Mouse (Mus musculus) 3T3-L1 (cell line): ENCODE measurements at regions not wholly inside any gene's neighbourhood (a gene's known extent, or its start where the extent isn't known, plus 50 kb on each side); places are given as distances from the start of the nearest gene placed in this dataset.
"Not testable (repeated sequence)": the region's sequence is repeated elsewhere in the genome, so short reads cannot be mapped to it uniquely, and the experiment has no call there.

Experiments used
- DNase-seq: peaks from one replicate; pipeline ENCODE4 v3.0.0-alpha.2; 2015; ENCODE audit warnings: low read depth, low spot score

DNA sequence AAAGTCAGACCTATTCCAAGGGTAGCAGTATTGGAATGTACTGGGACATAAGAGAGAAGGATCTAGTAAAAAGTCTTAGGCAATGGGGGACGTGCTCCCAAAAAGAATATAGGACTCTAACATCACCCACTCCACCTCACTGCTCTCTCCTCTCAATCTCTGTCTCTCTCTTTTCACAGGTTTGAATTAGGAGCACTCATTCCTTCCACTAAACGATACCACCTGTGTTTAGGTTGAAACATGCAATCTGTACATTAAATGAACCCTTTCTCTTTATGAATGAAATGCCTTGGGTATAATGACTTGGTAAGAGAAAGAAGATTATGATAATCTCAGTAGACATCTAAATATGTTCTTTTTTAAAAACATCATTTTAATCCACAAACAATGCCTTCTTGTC, 129.4 kb downstream of the Zpld1 start:
- DNase-seq: no peak

DNA sequence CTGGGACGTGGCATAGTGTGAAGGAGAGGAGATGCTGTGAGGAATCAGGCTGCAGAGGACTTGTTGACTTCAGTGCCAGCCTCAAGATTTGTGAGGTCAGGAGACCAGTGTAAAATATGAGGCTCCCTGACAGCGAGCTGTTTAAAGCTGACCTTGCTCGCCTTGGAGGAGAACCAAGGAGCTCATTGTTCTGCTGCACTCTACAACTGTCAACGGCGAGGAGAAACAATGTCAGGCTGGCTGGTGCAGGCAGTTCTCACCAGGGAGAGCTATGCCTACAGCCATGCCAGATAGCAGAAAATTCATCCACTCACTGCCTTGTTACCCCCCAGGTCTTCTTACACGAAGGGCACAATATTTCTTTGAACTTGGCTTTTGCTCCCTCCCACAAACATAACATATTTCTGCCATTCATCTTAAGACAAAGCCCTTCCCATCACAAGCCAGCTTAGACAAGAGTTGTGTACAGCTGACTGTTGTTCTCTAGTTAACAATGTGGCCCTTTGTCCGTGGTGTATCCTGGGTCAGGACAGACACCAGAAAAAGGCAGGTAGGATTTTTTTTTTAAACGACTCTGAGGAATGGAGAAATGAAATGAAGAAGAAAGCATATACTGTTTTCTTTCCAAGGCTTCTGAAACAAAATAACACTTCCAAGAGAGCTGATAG, 131.5 kb downstream of the Zpld1 start:
- DNase-seq: no peak

DNA sequence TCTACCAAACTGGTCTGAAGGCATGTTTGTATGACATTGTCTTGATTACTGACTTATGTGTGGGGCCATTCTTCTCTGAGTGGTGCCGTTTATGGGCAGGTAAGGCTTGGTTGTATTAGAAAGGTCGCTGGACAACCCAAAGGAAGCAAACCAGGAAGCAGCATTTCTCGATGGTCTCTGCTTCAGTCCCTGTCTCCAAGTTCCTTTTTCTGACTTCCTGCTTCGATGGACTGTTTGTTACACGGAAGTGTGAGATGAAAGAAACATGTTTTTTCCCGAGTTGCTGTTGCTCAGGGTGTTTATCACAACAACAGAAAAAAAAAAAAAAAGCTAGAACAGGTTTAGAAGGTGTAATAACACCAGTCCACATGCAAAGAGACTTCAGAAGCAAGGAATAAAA, 134.9 kb downstream of the Zpld1 start:
- no peak for DNase-seq

DNA sequence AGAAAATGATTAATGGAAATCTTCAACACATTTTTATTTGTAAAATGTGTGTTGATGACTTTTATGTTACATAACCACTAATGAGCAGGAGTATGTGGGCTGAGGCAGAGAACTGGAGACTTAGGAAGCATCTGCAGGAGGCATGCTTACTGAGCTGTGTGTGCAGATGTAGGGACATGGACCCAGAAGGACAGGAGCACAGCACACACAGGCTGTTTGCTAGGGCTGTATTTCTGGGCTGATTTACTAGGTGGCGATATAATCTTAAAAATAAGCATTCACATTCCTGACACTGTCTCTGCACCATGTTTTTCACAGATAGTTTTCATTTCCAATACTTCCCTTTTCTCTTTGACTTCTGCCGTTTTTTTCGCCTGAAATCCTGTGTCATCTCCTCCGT, 146.1 kb downstream of the Zpld1 start:
- DNase-seq: peak; percentile 59

DNA sequence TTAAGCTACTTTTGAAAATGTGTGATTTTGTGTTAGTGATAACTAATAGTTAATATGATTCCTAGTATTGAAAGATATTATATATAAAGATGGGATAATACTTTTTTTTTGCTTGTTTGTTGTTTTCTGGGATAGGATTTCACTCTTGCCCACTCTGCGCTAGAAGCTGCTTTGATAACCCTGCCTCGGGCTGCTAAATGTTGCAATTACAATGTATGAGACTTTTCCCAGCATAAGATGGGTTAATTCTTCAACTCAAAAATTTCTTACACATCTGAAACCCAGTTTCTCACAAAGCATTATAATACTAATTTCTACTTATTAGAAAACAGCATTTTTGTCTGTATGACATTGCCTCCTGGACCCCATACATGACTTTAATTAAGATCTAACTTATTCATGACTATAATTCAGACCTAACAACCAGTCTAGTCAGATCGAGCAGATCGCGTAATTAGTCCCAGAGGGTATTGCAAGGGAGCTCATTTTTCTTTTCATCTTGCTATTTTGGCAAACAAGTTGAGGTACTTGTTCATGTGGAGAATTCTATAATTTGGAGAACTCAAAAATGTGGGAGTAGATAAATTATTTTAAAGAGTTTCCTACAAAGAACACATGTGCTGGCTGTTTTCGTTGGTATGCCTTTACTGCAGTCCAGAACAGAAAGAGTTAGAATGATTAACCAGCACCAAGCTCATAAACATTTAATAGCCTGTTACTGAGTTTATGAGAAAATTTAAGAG, 155.2 kb downstream of the Zpld1 start:
- no peak for DNase-seq

DNA sequence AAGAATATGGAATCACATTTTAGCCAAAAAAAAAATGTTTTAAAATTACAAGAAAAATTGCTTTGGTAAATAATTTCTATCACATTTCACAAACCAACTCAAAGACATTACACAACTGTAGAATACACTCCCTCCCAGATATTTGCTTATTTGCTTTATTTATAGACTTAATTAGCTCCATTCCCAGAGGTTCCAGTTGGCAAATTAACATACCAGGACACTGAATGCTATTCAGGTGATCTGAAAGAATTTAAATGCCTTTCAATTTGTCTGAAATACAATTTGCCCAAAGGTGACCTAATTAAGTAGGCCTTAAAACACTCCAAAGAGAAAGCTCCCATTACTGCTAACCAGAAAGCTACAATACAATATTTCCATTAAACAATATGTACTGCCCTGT, 162.8 kb downstream of the Zpld1 start:
- no peak for DNase-seq

DNA sequence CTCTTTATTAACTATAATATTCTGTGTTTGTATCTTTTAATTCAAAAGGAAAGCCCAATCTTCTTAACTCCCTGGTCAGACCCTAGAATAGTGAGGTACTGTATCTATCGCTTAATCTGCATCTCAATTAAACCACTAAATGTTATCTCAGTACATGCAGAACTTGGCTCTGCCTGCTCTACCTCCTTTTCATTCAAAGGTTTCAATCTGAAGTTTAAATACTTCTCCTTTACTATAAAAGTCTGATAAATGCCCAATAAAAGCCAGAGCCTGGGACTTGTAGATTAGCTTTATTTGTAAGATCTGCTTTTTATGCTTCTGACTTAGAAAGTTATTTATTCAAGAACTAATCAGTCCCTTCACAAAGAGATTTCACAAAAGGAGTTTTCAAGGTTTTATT, 200.1 kb downstream of the Zpld1 start:
- DNase-seq: no peak

DNA sequence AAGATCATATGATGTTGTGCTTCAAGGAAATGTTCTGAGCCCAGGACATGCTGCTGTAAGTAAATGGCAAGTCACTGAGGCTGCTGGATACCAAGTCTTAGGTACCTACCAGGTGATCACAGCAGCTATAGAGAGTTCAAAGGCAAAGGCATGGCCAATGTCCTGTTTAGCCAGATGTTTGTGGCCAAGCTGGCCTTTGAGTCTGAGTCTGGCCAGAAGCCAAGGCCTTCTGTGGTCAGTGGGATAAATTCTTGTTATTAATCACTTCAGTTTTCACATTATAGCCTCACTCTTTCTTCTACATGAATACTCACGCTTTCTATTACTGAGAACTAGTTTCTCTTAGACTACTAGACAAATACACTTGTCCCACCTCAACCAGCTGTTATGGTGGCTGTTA, 210.3 kb downstream of the Zpld1 start:
- DNase-seq: peak; percentile 12

DNA sequence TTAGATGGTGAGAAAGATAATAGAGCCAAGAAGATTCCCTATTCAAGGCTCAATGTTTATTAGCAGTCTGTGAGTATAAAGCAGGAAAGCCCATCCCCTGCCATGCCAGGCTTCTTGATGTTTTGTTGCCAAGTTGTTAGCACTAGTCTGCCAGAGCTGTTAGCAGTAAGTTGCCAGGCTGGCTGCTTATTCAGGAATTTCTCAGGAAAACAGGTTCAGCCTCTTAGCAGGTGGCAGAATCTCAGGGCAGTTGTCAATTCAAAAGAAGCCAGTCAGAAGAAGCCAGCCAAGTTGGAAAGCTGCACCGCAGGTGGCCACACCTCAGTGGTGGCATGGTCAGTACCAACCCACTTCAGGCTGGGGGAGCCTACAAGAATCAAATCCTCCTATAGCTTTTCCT, 221.6 kb downstream of the Zpld1 start:
- DNase-seq: no peak

DNA sequence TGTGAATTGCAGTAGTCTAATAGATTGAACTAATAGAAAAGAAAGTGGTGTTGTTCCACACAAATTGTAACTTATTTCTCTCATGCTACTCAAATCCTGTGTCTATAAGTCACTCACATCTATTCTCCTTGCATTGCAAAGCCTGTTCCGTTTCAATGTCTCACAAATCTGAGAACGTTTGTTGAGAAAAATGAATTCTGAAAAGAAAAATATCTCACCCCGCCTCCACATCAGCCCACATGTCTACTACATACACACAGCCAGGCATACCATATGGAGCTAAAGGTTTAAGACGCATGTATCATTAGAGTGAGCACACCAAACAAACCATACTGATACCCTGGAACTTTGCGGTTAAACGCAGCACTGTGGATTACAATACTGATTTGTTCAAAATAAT, 258.0 kb downstream of the Zpld1 start:
- DNase-seq: no peak

DNA sequence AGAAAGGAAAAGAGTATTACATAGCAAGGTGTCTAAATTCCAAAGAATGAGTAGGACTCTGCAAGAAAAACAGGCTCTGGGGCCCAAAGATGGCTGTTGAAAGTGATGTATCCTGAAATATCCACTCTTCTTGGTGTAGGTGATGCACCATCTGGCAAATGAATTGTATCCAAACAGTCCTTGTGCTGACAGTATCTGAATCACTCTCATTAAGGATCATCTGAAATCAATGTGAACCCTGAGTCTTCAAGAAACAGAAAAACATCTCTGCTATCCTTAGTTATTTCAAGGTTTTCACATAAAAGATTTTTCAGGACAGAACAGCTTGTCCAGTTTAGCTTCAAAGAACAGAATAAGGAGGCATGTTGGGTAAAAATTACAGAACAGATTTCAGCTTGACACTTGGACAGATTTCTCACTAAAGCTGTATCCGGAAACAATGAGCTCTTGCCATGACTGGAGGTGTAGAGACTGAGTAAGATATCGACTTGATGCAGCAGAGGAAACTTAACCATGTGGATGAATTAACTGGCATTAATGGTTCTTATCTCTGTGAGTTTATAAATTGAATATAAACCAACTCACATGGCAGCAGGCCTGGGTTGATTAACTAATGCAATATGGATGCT, 296.0 kb downstream of the Zpld1 start:
- DNase-seq: no peak

DNA sequence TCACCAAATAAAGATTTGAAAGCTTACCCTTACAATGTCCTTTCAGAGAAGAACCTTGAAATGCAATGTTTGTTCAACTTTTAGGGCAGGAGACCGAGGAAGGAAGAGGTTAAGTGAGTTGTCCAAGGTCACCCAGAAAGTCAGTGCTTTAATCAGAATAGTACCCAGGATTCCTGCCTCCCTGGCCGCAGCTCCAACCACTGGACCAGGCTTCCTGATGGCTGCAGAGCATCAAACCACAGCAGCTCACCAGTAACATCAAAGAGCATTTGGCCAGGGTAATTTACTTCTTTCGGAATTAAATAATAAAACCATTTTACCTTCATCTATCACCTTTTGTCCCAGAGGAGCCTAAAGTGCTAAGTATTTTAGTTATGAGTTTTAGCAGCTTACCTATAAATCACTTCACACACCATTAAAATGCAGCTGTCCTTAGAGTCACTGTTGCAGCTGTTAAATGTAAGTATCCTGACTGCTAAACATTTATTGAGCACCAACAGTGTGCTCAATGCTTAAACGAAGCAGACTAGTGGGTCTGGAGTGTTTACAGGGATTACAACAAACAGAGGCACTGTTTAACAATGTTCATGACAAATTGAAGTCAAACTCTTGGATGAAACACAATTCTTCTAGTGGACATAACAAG, 306.1 kb downstream of the Zpld1 start:
- no peak for DNase-seq

DNA sequence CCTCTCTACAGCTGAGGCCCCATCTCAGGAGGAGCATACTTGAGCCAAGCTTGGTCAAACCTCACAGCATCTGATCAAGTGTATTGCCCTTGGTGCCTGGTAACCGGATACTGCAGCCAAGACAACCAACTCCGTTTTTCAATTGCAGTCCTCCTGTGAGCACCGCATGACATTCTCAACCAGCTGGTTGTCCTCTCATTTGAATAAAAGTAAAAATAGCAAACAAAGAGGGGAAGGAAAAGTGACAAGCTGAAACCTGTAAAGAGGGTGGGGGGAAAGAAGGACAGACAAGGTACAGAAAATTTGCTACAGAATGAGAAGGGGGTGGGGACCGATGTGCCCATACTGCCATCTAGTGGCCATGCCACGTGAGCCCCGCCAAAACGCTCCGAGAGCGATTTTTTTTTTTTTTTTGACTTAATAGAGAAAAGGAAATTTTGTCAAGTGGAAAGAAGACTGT, 314.0 kb downstream of the Zpld1 start:
- DNase-seq: peak; percentile 46

DNA sequence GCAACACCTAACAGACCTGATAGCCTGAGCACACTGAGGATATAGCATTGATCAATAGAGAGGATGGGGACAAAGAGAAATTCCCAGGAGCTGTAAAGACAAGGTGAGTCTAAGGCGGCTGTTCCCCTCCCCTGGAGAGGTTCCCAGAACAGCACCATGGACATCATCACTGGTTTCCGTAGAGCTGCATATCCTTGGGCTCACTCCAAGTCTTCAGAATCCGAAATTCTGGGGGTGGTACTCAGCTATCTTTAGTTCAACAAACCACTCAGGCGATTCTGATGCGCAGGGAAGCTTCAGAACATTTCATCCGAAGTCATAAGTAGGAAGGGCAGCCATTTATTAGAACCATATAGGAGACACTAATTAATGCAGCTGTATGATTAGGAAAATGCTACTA, 327.4 kb downstream of the Zpld1 start:
- DNase-seq: no peak

DNA sequence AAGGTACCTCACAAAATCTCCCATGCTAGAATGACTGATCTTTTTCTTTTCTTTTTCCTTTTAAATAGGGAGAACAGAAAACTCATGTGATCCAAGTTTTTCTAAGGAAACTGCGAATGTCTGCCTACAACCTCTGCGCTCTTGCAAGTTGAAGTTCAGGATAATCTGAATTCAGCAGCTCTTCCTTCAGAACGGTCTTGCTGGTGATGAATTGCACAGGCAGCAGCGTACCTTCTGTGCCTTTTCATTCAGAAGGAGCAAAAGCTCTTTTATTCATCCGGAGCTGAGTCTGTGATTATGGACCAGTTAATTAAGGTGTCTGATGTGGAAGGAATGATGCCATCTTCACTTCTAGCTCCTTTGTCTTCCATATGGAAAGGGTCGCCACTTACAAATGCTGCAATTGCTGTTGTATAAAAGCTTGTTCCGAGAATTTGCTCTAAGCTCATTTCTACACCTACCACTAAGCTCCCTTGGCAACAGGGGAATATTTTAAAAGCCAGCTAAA, 353.9 kb downstream of the Zpld1 start:
- no peak for DNase-seq

DNA sequence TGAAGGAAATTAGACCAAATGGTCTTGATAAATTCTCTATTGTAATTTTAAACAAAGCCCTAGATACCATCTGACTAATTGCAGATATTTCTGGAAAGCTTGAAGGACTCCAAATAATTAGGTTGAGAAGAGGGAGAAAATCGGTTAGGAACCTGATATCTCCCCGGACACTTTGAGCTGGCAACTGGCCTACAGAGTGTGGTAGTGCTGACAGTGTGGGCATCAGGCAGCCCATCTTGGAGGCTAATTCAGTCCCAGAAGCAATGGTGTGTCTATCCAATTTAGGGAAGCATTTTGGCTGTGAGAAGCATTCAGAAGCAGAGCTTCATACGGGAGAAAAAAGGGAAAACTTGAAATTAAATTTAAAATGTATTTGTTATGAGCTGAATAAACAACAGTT, 369.5 kb downstream of the Zpld1 start:
- no peak for DNase-seq

DNA sequence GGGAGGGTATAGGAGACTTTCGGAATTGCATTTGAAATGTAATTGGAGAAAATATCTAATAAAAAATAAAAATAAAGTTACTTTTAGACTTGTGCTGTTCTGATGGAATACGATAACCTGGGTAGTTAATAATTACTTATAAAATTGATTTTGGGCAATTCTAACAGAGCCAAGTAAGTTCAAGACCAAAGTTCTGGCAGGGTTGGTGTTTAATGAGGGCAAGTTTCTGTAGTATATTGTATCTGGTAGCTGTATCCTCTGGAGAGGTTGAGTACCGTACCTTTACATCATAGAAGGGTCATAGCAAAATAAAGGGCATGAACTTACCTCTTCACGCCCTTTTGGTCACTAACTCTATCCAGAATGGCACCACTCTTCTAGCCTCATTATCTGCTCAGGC, 394.9 kb downstream of the Zpld1 start:
- DNase-seq: no peak

DNA sequence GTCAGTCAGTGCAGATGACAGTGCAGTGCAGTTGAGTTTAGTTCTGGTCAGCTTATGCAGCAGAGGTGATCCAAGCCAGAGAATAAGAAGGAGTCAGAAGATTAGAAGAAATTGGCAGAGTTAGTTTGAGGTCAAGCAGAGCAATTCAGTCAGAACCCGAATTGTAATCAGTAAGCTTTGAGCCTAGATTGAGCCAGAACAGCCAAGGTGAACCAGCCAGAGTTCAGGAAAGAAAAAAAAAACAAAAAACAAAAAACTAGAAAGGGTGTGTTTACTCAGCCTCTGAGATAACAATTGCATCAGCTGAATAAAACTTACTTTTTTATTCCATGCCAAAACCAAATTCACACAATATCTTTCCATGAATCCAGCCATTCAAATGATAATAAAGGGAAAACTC, 396.3 kb downstream of the Zpld1 start:
- DNase-seq: no peak

DNA sequence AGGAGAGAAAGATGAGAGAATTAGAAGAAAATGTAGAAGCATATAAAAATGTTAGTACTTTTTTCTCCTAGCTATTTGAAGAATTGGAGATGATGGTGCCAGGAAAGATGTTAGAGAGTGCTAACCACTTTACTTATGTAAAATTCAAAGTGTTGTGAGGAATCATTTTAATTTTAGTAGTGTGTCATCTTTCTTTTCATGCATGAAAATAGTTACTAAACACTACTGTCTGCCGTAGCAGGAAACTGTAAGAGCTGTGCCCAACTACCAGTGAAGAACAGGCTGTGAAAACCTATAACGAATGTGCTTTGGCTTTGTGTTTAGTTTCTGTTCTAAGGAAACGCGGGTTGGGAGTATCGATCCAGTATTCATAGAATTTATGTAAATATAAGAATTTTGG, 403.1 kb downstream of the Zpld1 start:
- DNase-seq: no peak

DNA sequence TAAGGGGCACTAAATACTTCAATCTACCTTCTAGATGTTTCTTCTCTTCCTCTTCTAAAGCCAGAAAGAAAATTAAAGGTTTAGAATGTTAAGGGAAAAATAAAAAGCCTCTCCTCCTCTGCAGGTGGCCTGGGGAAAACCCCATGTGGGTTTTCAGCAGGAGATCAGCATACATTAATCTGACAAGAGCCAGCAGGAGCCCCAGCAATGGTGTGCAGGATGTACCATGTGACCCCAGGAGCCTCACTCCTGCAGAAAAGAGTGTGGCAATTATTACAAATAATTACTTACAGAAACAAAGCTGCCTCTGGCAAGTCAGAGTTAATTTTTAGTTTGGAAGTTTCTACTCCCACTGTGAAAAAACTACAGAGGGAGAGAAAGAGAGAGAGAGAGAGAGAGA, 440.4 kb downstream of the Zpld1 start:
- no peak for DNase-seq

DNA sequence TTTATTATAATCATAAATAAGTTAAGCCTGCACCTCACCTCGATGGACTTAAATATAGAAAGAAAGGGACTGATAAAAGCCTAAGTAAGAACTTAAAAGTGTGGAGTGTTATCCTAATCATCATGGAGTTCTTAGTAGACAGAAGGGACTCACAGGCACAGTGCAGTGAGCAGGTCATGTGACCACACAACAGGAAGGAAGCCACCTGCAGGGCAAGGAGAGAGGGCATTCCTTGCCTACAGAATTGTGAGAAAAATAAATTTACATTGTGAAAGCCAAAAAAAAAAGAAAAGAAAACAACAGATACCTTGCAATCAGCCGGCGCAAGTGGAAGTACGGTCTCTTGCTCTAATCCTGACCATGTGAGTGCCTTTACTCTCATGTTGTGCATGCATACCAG, 454.8 kb downstream of the Zpld1 start:
- DNase-seq: not testable (repeated sequence)
